Mouse (Mus musculus) liver, embryonic 14.5 days (tissue): ENCODE measurements around the gene Smc4.

Experiments
- CTCF ChIP-seq: IDR thresholded peaks from 2 replicates; pipeline ENCODE4 v1.5.1; 2016; ENCODE audit warnings: antibody characterized with exemption, low read depth, control low read depth
- EP300 ChIP-seq: IDR thresholded peaks from 2 replicates; pipeline ENCODE4 v1.6.1; 2016; ENCODE audit warnings: antibody characterized with exemption, low read depth

DNA sequence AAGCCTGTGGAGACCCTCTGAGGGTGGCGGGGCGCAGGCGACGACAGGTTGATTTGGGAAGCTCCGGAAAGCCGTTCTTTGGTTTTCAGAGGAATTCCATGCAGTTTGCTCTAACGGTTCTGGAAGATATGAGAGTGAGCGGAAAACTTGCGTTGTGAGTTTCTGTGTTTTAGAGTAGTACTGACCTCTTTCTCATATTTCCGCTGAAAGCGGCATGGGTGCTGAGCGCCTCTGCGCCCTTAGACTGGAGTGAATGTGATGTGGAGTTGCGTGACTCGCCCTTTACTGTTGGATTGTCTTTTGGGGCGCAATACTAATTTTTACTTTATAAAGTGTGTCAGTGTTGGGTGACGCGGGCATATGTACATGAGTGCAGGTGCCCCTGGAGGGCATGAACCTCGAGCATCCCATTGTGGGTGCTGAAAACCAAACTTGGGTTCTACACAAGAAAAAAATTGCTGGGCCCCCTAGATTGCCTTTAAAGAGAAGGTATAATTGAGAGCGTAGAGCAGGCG lies 1.8 kb downstream of the Smc4 start:
- no peak for TF ChIP-seq CTCF
- no peak for TF ChIP-seq EP300
